Mouse (Mus musculus): ENCODE results near the gene Ncoa1. TPM values are rescaled to one million over a fixed set of nuclear protein-coding genes. Genes with fewer than 3 reads are reported as not detected.

Gene Ncoa1
- total RNA-seq, 2 experiments from 2014 or later: 98.4 to 101 TPM

- intact Hi-C loops (cut with DNase I): no loop called here
- DNase-seq (ENCODE audit: low spot score in 2 of 2): no peak
These were observed 121.8 kb downstream of the Ncoa1 start for GRCm38 (mm10) chr12:4355019-4355730.

- no peak for DNase-seq (ENCODE audit: low spot score in 2 of 2)
- intact Hi-C loops (cut with DNase I): no loop called here
These were observed 133.8 kb downstream of the Ncoa1 start for GRCm38 (mm10) chr12:4343216-4343615.

- intact Hi-C loops (cut with DNase I): no loop called here
- no peak for DNase-seq (ENCODE audit: low spot score in 2 of 2)
These were observed 134.9 kb downstream of the Ncoa1 start for GRCm38 (mm10) chr12:4342087-4342486.

- intact Hi-C loops (cut with DNase I): no loop called here
- DNase-seq (ENCODE audit: low spot score in 2 of 2): no peak
These were observed 136.6 kb downstream of the Ncoa1 start for GRCm38 (mm10) chr12:4340325-4340924.

GRCm38 (mm10) chr12:4323604-4324003 lies 153.4 kb downstream of the Ncoa1 start:
- intact Hi-C loops (cut with DNase I): no loop called here

GRCm38 (mm10) chr12:4322227-4322626 lies 154.8 kb downstream of the Ncoa1 start:
- intact Hi-C loops (cut with DNase I): no loop called here
- DNase-seq (ENCODE audit: low spot score in 2 of 2): no peak

More at GRCm38 (mm10) chr12:4323604-4324003, 153.4 kb downstream of the Ncoa1 start:
- no peak for DNase-seq (ENCODE audit: low spot score in 2 of 2)

- no peak for DNase-seq (ENCODE audit: low spot score in 2 of 2)
- intact Hi-C loops (cut with DNase I): no loop called here
These were observed 163.2 kb downstream of the Ncoa1 start for GRCm38 (mm10) chr12:4313824-4314223.

GRCm38 (mm10) chr12:4306712-4307313 lies 170.2 kb downstream of the Ncoa1 start:
- no peak for DNase-seq (ENCODE audit: low spot score in 2 of 2)
- intact Hi-C loops (cut with DNase I): no loop called here

- intact Hi-C loops (cut with DNase I): no loop called here
- no peak for DNase-seq (ENCODE audit: low spot score in 2 of 2)
These were observed 177.7 kb downstream of the Ncoa1 start for GRCm38 (mm10) chr12:4299300-4299699.

GRCm38 (mm10) chr12:4298626-4299025 lies 178.4 kb downstream of the Ncoa1 start:
- intact Hi-C loops (cut with DNase I): no loop called here
- no peak for DNase-seq (ENCODE audit: low spot score in 2 of 2)

- DNase-seq (ENCODE audit: low spot score in 2 of 2): no peak
- intact Hi-C loops (cut with DNase I): no loop called here
These were observed 181.1 kb downstream of the Ncoa1 start for GRCm38 (mm10) chr12:4295881-4296280.

GRCm38 (mm10) chr12:4295281-4295680 lies 181.7 kb downstream of the Ncoa1 start:
- intact Hi-C loops (cut with DNase I): no loop called here
- no peak for DNase-seq (ENCODE audit: low spot score in 2 of 2)

GRCm38 (mm10) chr12:4293813-4294212 lies 183.2 kb downstream of the Ncoa1 start:
- intact Hi-C loops (cut with DNase I): no loop called here
- DNase-seq (ENCODE audit: low spot score in 2 of 2): peak in 1 of 2 experiments; percentile 43

GRCm38 (mm10) chr12:4285186-4285585 lies 191.8 kb downstream of the Ncoa1 start:
- no peak for DNase-seq (ENCODE audit: low spot score in 2 of 2)
- intact Hi-C loops (cut with DNase I): no loop called here

GRCm38 (mm10) chr12:4279878-4280277 lies 197.1 kb downstream of the Ncoa1 start:
- no peak for DNase-seq (ENCODE audit: low spot score in 2 of 2)
- intact Hi-C loops (cut with DNase I): loop anchor here (10.0 kb wide), 1 partner anchor 265 kb away; no protein-coding TSS in a partner anchor

GRCm38 (mm10) chr12:4278978-4279755 lies 197.8 kb downstream of the Ncoa1 start:
- DNase-seq (ENCODE audit: low spot score in 2 of 2): no peak
- intact Hi-C loops (cut with DNase I): loop anchor here (10.0 kb wide), 1 partner anchor 266 kb away; no protein-coding TSS in a partner anchor

GRCm38 (mm10) chr12:4271078-4271477 lies 205.9 kb downstream of the Ncoa1 start:
- intact Hi-C loops (cut with DNase I): loop anchor here (10.0 kb wide), 1 partner anchor 274 kb away; no protein-coding TSS in a partner anchor

GRCm38 (mm10) chr12:4267765-4268164 lies 209.2 kb downstream of the Ncoa1 start:
- no peak for DNase-seq (ENCODE audit: low spot score in 2 of 2)
- intact Hi-C loops (cut with DNase I): no loop called here

More at GRCm38 (mm10) chr12:4271078-4271477, 205.9 kb downstream of the Ncoa1 start:
- DNase-seq (ENCODE audit: low spot score in 2 of 2): peak in 1 of 2 experiments; percentile 28

- DNase-seq (ENCODE audit: low spot score in 2 of 2): peak in 1 of 2 experiments; percentile 72
- intact Hi-C loops (cut with DNase I): no loop called here
These were observed 224.0 kb downstream of the Ncoa1 start for GRCm38 (mm10) chr12:4252742-4253655.
